Mouse (Mus musculus): ENCODE results near the gene Sec14l2. TPM values are rescaled to one million over a fixed set of nuclear protein-coding genes. Genes with fewer than 3 reads are reported as not detected.

The Sec14l2 gene
- total RNA-seq, 2 experiments from 2014 or later, result not detected

DNA sequence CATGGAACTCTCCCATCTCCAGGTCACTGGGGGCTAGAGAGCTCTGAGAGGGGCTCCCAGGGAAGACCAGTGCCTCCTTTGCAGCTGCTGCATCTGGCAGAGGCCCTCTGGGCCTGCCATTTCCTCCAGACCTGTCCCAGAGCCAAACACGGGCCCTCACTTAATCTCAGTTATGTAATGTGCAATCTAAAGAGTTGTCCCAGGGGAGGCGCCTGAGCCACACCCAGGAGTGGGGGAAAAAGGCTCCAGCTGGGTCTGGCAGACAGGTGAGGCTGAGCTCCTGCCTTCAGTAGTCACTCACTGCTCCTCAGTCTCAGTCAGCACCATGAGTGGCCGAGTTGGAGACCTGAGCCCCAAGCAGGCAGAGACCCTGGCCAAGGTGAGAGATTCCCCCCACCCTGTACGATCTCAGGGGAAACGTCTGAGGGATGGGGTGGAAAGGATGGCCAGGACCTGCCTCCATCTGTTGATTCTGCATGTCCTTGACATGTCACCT, 58.5 kb downstream of the Sec14l2 start, which contains the start of gene Sec14l3:
Gene Sec14l3 (plus strand): TSS at position 215 of the 496 bp plus-strand sequence.
- ATAC-seq (replicated peaks; ENCODE audit: poor library complexity, severe bottlenecking), result no peak

- no peak for ATAC-seq (replicated peaks; ENCODE audit: poor library complexity, severe bottlenecking)
Measured at GRCm38 (mm10) chr11:4062981-4063380, 60.2 kb downstream of the Sec14l2 start.

DNA sequence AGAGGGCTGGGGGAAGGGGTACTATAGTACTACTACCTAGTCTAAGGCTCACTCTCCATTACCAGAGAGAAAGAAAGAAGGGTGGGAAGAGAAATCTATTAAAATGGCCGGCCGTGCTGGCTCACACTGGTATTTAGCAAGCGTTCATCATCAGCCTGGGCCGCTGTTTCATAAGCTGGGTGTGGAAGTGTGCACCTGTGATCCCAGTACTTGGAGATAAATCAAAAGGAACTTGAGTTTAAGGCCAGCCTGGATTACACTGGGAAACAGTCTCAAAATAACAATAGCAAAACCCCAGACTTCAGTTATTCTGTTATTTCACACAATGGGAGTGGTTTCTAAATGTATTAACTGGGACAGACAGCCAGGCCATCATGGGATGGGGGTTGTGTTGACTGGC, 60.7 kb downstream of the Sec14l2 start:
- no peak for ATAC-seq (replicated peaks; ENCODE audit: poor library complexity, severe bottlenecking)

- no peak for ATAC-seq (replicated peaks; ENCODE audit: poor library complexity, severe bottlenecking)
Measured at GRCm38 (mm10) chr11:4060866-4061575, 62.2 kb downstream of the Sec14l2 start.

DNA sequence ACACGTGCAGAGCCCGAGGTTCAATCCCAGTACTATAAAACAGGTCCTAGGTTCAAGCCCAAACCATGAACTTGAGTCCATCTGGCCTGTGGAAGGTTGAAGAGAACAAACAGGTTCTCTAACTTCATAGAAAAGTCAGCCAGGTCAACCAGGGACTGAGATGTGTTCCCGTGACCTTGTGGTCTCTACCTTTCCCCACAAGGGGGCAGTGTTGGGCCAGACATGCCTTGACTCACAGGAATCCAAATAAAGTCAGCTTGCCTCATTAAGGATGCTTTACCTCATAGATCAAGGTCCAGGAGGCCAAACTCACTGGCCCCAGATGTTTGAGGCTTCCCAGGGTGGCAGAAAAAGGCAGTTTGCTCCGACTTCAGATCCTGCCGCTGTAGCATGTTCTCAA, 69.6 kb downstream of the Sec14l2 start:
- peak; percentile 58; the same call in 1 of the 2 replicates for ATAC-seq (replicated peaks; ENCODE audit: poor library complexity, severe bottlenecking)

DNA sequence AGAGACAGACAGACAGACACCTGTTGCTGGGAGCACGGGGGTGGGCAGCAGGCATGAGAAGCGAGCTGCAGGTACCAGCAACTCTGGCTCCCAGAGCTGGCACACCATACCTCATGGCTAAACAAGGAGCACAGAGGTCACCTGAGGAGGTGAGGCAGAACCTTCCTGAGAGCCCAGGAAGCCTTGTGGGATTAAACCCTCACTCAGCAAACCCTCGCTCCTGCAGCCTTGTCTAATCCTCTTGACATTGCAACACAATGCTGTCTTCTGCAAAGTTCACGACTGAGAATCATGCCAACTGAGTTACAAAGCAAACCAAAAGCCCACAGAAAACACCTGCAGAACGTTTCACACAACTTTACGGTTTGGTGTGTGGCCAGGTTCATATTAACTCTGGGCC, 74.8 kb downstream of the Sec14l2 start:
- no peak for ATAC-seq (replicated peaks; ENCODE audit: poor library complexity, severe bottlenecking)

DNA sequence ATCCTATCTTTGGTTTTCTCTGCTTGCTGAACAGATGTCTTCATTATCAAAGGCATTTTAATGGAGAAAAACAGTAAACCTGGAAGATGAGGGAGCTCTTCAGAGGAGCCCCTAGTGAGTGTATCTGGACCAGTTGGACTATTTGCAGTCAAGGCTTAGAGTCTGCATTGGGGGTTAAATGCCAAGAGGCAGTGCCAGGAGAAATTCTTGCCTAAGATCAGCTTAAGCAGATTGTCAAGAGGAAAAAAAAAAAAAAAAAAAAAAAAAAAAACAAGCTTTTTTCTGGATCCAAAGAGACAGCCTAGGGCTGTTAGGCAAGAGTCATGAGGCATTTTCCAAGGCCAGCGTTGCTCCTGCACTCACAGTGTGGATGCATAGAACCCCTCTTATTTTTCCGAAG, 75.4 kb downstream of the Sec14l2 start:
- no peak for ATAC-seq (replicated peaks; ENCODE audit: poor library complexity, severe bottlenecking)

Other genes with a start within 250 kb of the Sec14l2 start
- not detected in 2 replicates for gene 4921536K21Rik, start 228.3 kb downstream of the Sec14l2 start, total RNA-seq (2014; fragmentation: Nextera tagmentation)
- not detected in 2 replicates for gene 4921536K21Rik, start 228.3 kb downstream of the Sec14l2 start, total RNA-seq (2017)
- 0.39 and 1.7 TPM in 2 replicates for gene Dusp18, start 228.2 kb downstream of the Sec14l2 start, total RNA-seq (2014; fragmentation: Nextera tagmentation)
- gene Dusp18, start 228.2 kb downstream of the Sec14l2 start, total RNA-seq (2017), result 0.60 and 0.67 TPM in 2 replicates
- gene Slc35e4, start 208.8 kb downstream of the Sec14l2 start, total RNA-seq (2014; fragmentation: Nextera tagmentation), result 1.2 and 2.1 TPM in 2 replicates
- 2.4 and 2.8 TPM in 2 replicates for gene Slc35e4, start 208.8 kb downstream of the Sec14l2 start, total RNA-seq (2017)
- gene Tcn2, start 191.3 kb downstream of the Sec14l2 start, total RNA-seq (2014; fragmentation: Nextera tagmentation), result 69.5 and 77.3 TPM in 2 replicates
- 46.0 and 51.7 TPM in 2 replicates for gene Tcn2, start 191.3 kb downstream of the Sec14l2 start, total RNA-seq (2017)
- gene Pes1, start 159.4 kb downstream of the Sec14l2 start, total RNA-seq (2014; fragmentation: Nextera tagmentation), result 69.2 and 87.0 TPM in 2 replicates
- 124 and 182 TPM in 2 replicates for gene Pes1, start 159.4 kb downstream of the Sec14l2 start, total RNA-seq (2017)
- not detected in 2 replicates for gene 4930556J24Rik, start 146.6 kb downstream of the Sec14l2 start, total RNA-seq (2014; fragmentation: Nextera tagmentation)
- gene 4930556J24Rik, start 146.6 kb downstream of the Sec14l2 start, total RNA-seq (2017), result not detected in 2 replicates
- 0.21 and 1.3 TPM in 2 replicates for gene Gal3st1, start 139.8 kb downstream of the Sec14l2 start, total RNA-seq (2014; fragmentation: Nextera tagmentation)
- 0.62 and 1.0 TPM in 2 replicates for gene Gal3st1, start 139.8 kb downstream of the Sec14l2 start, total RNA-seq (2017)
- gene Sec14l4, start 92.0 kb downstream of the Sec14l2 start, total RNA-seq (2014; fragmentation: Nextera tagmentation), result not detected in 2 replicates
- not detected in 2 replicates for gene Sec14l4, start 92.0 kb downstream of the Sec14l2 start, total RNA-seq (2017)
- gene Sec14l3, start 58.6 kb downstream of the Sec14l2 start, total RNA-seq (2014; fragmentation: Nextera tagmentation), result not detected in 2 replicates
- gene Sec14l3, start 58.6 kb downstream of the Sec14l2 start, total RNA-seq (2017), result not detected in 2 replicates
- gene Mtfp1, start 28.0 kb downstream of the Sec14l2 start, total RNA-seq (2014; fragmentation: Nextera tagmentation), result 9.9 and 11.1 TPM in 2 replicates
- 8.7 and 13.3 TPM in 2 replicates for gene Mtfp1, start 28.0 kb downstream of the Sec14l2 start, total RNA-seq (2017)
- 10.5 and 13.1 TPM in 2 replicates for gene Rnf215, start 11.8 kb upstream of the Sec14l2 start, total RNA-seq (2014; fragmentation: Nextera tagmentation)
- 6.6 and 7.8 TPM in 2 replicates for gene Rnf215, start 11.8 kb upstream of the Sec14l2 start, total RNA-seq (2017)
- 0.28 and 0.73 TPM in 2 replicates for gene Ccdc157, start 36.9 kb upstream of the Sec14l2 start, total RNA-seq (2014; fragmentation: Nextera tagmentation)
- gene Ccdc157, start 36.9 kb upstream of the Sec14l2 start, total RNA-seq (2017), result 0.21 and 0.69 TPM in 2 replicates
- 65.9 and 92.2 TPM in 2 replicates for gene Sf3a1, start 36.9 kb upstream of the Sec14l2 start, total RNA-seq (2014; fragmentation: Nextera tagmentation)
- gene Sf3a1, start 36.9 kb upstream of the Sec14l2 start, total RNA-seq (2017), result 31.2 and 35.6 TPM in 2 replicates
- 2.9 and 5.2 TPM in 2 replicates for gene Tbc1d10a, start 63.4 kb upstream of the Sec14l2 start, total RNA-seq (2014; fragmentation: Nextera tagmentation)
- 5.4 and 9.7 TPM in 2 replicates for gene Tbc1d10a, start 63.4 kb upstream of the Sec14l2 start, total RNA-seq (2017)
- not detected in 2 replicates for gene Castor1, start 94.8 kb upstream of the Sec14l2 start, total RNA-seq (2014; fragmentation: Nextera tagmentation)
- 0.10 TPM in 1 of 2 replicates, not detected in the other for gene Castor1, start 94.8 kb upstream of the Sec14l2 start, total RNA-seq (2017)
- gene Osm, start 113.0 kb upstream of the Sec14l2 start, total RNA-seq (2014; fragmentation: Nextera tagmentation), result 6.4 and 10.8 TPM in 2 replicates
- gene Osm, start 113.0 kb upstream of the Sec14l2 start, total RNA-seq (2017), result 16.6 and 18.9 TPM in 2 replicates
- 0.38 and 0.56 TPM in 2 replicates for gene Lif, start 134.1 kb upstream of the Sec14l2 start, total RNA-seq (2014; fragmentation: Nextera tagmentation)
- 0.86 and 1.2 TPM in 2 replicates for gene Lif, start 134.1 kb upstream of the Sec14l2 start, total RNA-seq (2017)